Mouse (Mus musculus): ENCODE data around the gene Slc26a5. TPM values are rescaled to one million over a fixed set of nuclear protein-coding genes. Genes with fewer than 3 reads are reported as not detected.

The Slc26a5 gene
- polyA plus RNA-seq, 1 experiment = not detected

GRCm38 (mm10) chr5:21866750-21867149 lies 1.3 kb upstream of the Slc26a5 start:
- H3K27ac ChIP-seq (ENCODE audit: insufficient read depth, low read depth, low read length) = no peak overlapping the region
- H3K4me3 ChIP-seq (ENCODE audit: insufficient read depth, low read length) = no peak overlapping the region
- no peaks in the 10 kb centered on the region for H3K4me1 ChIP-seq (ENCODE audit: control insufficient read depth, insufficient read depth, low read length)
- no peak for TF ChIP-seq POLR2A (IDR thresholded peaks at IDR 0.05; ENCODE audit: borderline replicate concordance, low read depth, low read length)
- no peak for TF ChIP-seq CTCF (IDR thresholded peaks at IDR 0.05; ENCODE audit: low read depth, low read length)

GRCm38 (mm10) chr5:21866311-21866712 lies 908 bp upstream of the Slc26a5 start:
- Histone ChIP-seq H3K27ac (ENCODE audit: insufficient read depth, low read depth, low read length) (no peak overlapping the region), H3K4me3 (ENCODE audit: insufficient read depth, low read length) (no peak overlapping the region), H3K4me1 (ENCODE audit: control insufficient read depth, insufficient read depth, low read length) (no peaks in the 10 kb centered on the region)
- TF ChIP-seq POLR2A (IDR thresholded peaks at IDR 0.05; ENCODE audit: borderline replicate concordance, low read depth, low read length) (no peak), CTCF (IDR thresholded peaks at IDR 0.05; ENCODE audit: low read depth, low read length) (no peak)

- H3K4me1 ChIP-seq (ENCODE audit: control insufficient read depth, insufficient read depth, low read length) = no peaks in the 10 kb centered on the region
- no peak overlapping the region for H3K4me3 ChIP-seq (ENCODE audit: insufficient read depth, low read length)
- H3K27ac ChIP-seq (ENCODE audit: insufficient read depth, low read depth, low read length) = no peak overlapping the region
- TF ChIP-seq POLR2A (IDR thresholded peaks at IDR 0.05; ENCODE audit: borderline replicate concordance, low read depth, low read length) (no peak), CTCF (IDR thresholded peaks at IDR 0.05; ENCODE audit: low read depth, low read length) (no peak)
Measured at GRCm38 (mm10) chr5:21858653-21859052, 6.8 kb downstream of the Slc26a5 start.

- TF ChIP-seq POLR2A (IDR thresholded peaks at IDR 0.05; ENCODE audit: borderline replicate concordance, low read depth, low read length) (no peak), CTCF (IDR thresholded peaks at IDR 0.05; ENCODE audit: low read depth, low read length) (no peak)
- Histone ChIP-seq H3K4me3 (ENCODE audit: insufficient read depth, low read length) (no peak overlapping the region), H3K4me1 (ENCODE audit: control insufficient read depth, insufficient read depth, low read length) (no peaks in the 10 kb centered on the region), H3K27ac (ENCODE audit: insufficient read depth, low read depth, low read length) (no peak overlapping the region)
Measured at GRCm38 (mm10) chr5:21851679-21852340, 13.6 kb downstream of the Slc26a5 start.

GRCm38 (mm10) chr5:21847438-21847837 lies 18.0 kb downstream of the Slc26a5 start:
- no peak for TF ChIP-seq CTCF (IDR thresholded peaks at IDR 0.05; ENCODE audit: low read depth, low read length)
- TF ChIP-seq POLR2A (IDR thresholded peaks at IDR 0.05; ENCODE audit: borderline replicate concordance, low read depth, low read length) = no peak
- H3K4me3 ChIP-seq (ENCODE audit: insufficient read depth, low read length) = no peak overlapping the region
- H3K4me1 ChIP-seq (ENCODE audit: control insufficient read depth, insufficient read depth, low read length) = no peaks in the 10 kb centered on the region
- no peak overlapping the region for H3K27ac ChIP-seq (ENCODE audit: insufficient read depth, low read depth, low read length)

GRCm38 (mm10) chr5:21846616-21847290 lies 18.7 kb downstream of the Slc26a5 start:
- Histone ChIP-seq H3K4me1 (ENCODE audit: control insufficient read depth, insufficient read depth, low read length) (no peaks in the 10 kb centered on the region), H3K4me3 (ENCODE audit: insufficient read depth, low read length) (no peak overlapping the region), H3K27ac (ENCODE audit: insufficient read depth, low read depth, low read length) (no peak overlapping the region)
- TF ChIP-seq POLR2A (IDR thresholded peaks at IDR 0.05; ENCODE audit: borderline replicate concordance, low read depth, low read length) (no peak), CTCF (IDR thresholded peaks at IDR 0.05; ENCODE audit: low read depth, low read length) (no peak)

- no peak overlapping the region for H3K27ac ChIP-seq (ENCODE audit: insufficient read depth, low read depth, low read length)
- no peaks in the 10 kb centered on the region for H3K4me1 ChIP-seq (ENCODE audit: control insufficient read depth, insufficient read depth, low read length)
- H3K4me3 ChIP-seq (ENCODE audit: insufficient read depth, low read length) = no peak overlapping the region
- TF ChIP-seq CTCF (IDR thresholded peaks at IDR 0.05; ENCODE audit: low read depth, low read length) (peak; percentile 29; the same call in 1 of the 2 replicates), POLR2A (IDR thresholded peaks at IDR 0.05; ENCODE audit: borderline replicate concordance, low read depth, low read length) (no peak)
Measured at GRCm38 (mm10) chr5:21844676-21845075, 20.7 kb downstream of the Slc26a5 start.

GRCm38 (mm10) chr5:21831761-21832160 lies 33.6 kb downstream of the Slc26a5 start:
- Histone ChIP-seq H3K4me3 (ENCODE audit: insufficient read depth, low read length) (no peak overlapping the region), H3K4me1 (ENCODE audit: control insufficient read depth, insufficient read depth, low read length) (no peaks in the 10 kb centered on the region)
- TF ChIP-seq POLR2A (IDR thresholded peaks at IDR 0.05; ENCODE audit: borderline replicate concordance, low read depth, low read length) (no peak), CTCF (IDR thresholded peaks at IDR 0.05; ENCODE audit: low read depth, low read length) (no peak)

GRCm38 (mm10) chr5:21828855-21829254 lies 36.5 kb downstream of the Slc26a5 start:
- Histone ChIP-seq H3K4me3 (ENCODE audit: insufficient read depth, low read length) (no peak overlapping the region), H3K4me1 (ENCODE audit: control insufficient read depth, insufficient read depth, low read length) (no peaks in the 10 kb centered on the region), H3K27ac (ENCODE audit: insufficient read depth, low read depth, low read length) (no peak overlapping the region)
- TF ChIP-seq POLR2A (IDR thresholded peaks at IDR 0.05; ENCODE audit: borderline replicate concordance, low read depth, low read length) (no peak), CTCF (IDR thresholded peaks at IDR 0.05; ENCODE audit: low read depth, low read length) (no peak)

More at GRCm38 (mm10) chr5:21831761-21832160, 33.6 kb downstream of the Slc26a5 start:
- H3K27ac ChIP-seq (ENCODE audit: insufficient read depth, low read depth, low read length) = no peak overlapping the region

- Histone ChIP-seq H3K27ac (ENCODE audit: insufficient read depth, low read depth, low read length) (no peak overlapping the region), H3K4me1 (ENCODE audit: control insufficient read depth, insufficient read depth, low read length) (no peaks in the 10 kb centered on the region), H3K4me3 (ENCODE audit: insufficient read depth, low read length) (no peak overlapping the region)
- TF ChIP-seq CTCF (IDR thresholded peaks at IDR 0.05; ENCODE audit: low read depth, low read length) (no peak), POLR2A (IDR thresholded peaks at IDR 0.05; ENCODE audit: borderline replicate concordance, low read depth, low read length) (no peak)
Measured at GRCm38 (mm10) chr5:21827643-21828042, 37.8 kb downstream of the Slc26a5 start.
